Mouse (Mus musculus) T-cell, adult 66 days (primary cell): ENCODE measurements around the gene Gm21698. TPM values are rescaled to one million over a fixed set of nuclear protein-coding genes. Genes with fewer than 3 reads are reported as not detected.

Experiments
- total RNA-seq, 2 experiments: library from RNA; stranded (reverse); gene quantifications; 3 replicates in 1 of 2; 4 replicates in 1 of 2; pipeline ENCODE4 v1.2.4; 2023

The Gm21698 gene
- not detected for total RNA-seq

DNA sequence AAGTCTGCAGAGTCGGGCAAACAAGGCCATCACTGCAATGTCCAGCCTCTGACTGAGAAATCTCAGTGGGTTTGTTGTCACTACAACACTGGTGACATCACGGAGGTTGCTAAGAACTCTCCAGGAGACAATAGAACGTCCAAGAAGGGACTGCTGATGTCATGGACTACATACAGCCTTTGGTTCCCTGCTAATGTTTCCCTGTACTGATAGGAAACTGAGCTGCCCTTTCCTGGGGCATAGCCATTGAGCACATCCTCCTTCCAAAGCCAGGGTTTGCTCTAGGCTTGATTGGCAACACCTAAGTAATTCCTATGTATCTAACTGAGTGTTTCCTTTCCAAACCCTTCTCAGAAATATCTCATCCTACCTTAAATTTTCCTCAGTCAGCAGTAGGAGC, at the start of gene Gm21698:
Gene Gm21698 (minus strand): TSS at position 101 of the 400 bp plus-strand sequence.

DNA sequence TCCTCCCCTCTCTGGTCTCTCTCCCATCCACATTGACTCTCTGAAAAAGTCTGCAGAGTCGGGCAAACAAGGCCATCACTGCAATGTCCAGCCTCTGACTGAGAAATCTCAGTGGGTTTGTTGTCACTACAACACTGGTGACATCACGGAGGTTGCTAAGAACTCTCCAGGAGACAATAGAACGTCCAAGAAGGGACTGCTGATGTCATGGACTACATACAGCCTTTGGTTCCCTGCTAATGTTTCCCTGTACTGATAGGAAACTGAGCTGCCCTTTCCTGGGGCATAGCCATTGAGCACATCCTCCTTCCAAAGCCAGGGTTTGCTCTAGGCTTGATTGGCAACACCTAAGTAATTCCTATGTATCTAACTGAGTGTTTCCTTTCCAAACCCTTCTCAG, 34.4 kb upstream of the Gm21698 start, which contains the start of gene Gm5862:
Gene Gm5862 (minus strand): TSS at position 101 of the 400 bp plus-strand sequence.

DNA sequence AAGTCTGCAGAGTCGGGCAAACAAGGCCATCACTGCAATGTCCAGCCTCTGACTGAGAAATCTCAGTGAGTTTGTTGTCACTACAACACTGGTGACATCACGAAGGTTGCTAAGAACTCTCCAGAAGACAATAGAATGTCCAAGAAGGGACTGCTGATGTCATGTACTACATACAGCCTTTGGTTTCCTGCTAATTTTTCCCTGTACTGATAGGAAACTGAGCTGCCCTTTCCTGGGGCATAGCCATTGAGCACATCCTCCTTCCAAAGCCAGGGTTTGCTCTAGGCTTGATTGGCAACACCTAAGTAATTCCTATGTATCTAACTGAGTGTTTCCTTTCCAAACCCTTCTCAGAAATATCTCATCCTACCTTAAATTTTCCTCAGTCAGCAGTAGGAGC, 16.2 kb upstream of the Gm21698 start, which contains the start of gene Gm1979:
Gene Gm1979 (minus strand): TSS at position 101 of the 400 bp plus-strand sequence.

GRCm38 (mm10) chr5:25972563-25972962, 15.9 kb downstream of the Gm21698 start, which contains the start of gene Gm21680:
Gm21680 (minus strand) TSS chr5:25972663.

GRCm38 (mm10) chr5:25954317-25954716, 34.1 kb downstream of the Gm21698 start, which contains the start of gene Gm21671:
Gm21671 (minus strand) TSS chr5:25954417.

DNA sequence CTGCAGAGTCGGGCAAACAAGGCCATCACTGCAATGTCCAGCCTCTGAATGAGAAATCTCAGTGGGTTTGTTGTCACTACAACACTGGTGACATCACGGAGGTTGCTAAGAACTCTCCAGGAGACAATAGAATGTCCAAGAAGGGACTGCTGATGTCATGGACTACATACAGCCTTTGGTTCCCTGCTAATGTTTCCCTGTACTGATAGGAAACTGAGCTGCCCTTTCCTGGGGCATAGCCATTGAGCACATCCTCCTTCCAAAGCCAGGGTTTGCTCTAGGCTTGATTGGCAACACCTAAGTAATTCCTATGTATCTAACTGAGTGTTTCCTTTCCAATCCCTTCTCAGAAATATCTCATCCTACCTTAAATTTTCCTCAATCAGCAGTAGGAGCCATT, 46.2 kb downstream of the Gm21698 start, which contains the start of gene Gm21663:
Gene Gm21663 (minus strand): TSS at position 101 of the 400 bp plus-strand sequence.

Other genes starting within 250 kb of the Gm21698 start
- 1 to 10 TPM; 1.0 to 1.1 TPM for gene Actr3b, start 228.7 kb downstream of the Gm21698 start, total RNA-seq
- not detected for gene Gm21663, start 46.3 kb downstream of the Gm21698 start, total RNA-seq
- gene Gm21671, start 34.2 kb downstream of the Gm21698 start, total RNA-seq, result not detected
- gene Gm21680, start 16.0 kb downstream of the Gm21698 start, total RNA-seq, result not detected
- not detected for gene Gm1979, start 16.1 kb upstream of the Gm21698 start, total RNA-seq
- not detected for gene Gm5862, start 34.3 kb upstream of the Gm21698 start, total RNA-seq
- gene Speer4a, start 50.9 kb upstream of the Gm21698 start, total RNA-seq, result not detected
- gene Gm7347, start 69.9 kb upstream of the Gm21698 start, total RNA-seq, result not detected
- gene Gm10471, start 100.6 kb upstream of the Gm21698 start, total RNA-seq, result not detected
- not detected for gene 5031410I06Rik, start 116.7 kb upstream of the Gm21698 start, total RNA-seq
- not detected for gene Gm10220, start 132.8 kb upstream of the Gm21698 start, total RNA-seq